Mouse (Mus musculus) liver, embryonic 14.5 days (tissue): ENCODE results near the gene Rbms2.

Experiments used
- CTCF ChIP-seq: IDR thresholded peaks from 2 replicates; pipeline ENCODE4 v1.5.1; 2016; ENCODE audit warnings: antibody characterized with exemption, low read depth, control low read depth
- EP300 ChIP-seq: IDR thresholded peaks from 2 replicates; pipeline ENCODE4 v1.6.1; 2016; ENCODE audit warnings: antibody characterized with exemption, low read depth

DNA sequence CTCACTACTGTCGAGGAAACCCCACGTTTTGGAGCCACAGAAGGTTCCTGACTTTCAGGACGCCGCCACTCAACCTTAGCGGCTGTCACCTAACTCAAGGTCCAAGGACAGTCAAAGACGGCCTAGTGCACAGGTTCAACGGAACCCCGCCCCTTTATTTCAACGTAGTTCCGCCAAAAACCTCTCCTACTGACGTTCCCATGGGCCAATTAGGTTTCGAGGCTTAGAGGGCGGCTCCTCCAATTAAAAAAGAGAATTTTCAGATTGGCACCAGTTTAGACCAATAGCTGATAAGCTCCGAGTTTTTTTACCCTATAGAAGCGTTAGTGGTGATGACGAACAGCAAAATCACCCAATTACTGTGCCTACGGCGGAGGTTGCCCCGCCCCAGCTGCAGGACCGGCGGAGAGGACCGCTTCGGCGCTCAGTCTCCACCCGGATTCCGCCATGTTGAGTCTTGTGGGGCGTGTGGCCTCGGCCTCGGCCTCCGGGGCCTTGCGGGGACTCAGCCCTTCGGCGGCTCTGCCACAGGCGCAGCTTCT, 97.1 kb downstream of the Rbms2 start, which contains the start of gene Atp5b:
- no peak for TF ChIP-seq CTCF
- TF ChIP-seq EP300: peak; percentile 92
